Mouse (Mus musculus) spleen, postnatal 4 days (tissue): Measurements from ENCODE around the gene Rp9.

Source experiments
- DNase-seq, 2 experiments: peaks; one replicate each; pipeline ENCODE4 v3.0.0; 2022; ENCODE audit warnings: low spot score in 2 of 2

Gene Rp9

DNA sequence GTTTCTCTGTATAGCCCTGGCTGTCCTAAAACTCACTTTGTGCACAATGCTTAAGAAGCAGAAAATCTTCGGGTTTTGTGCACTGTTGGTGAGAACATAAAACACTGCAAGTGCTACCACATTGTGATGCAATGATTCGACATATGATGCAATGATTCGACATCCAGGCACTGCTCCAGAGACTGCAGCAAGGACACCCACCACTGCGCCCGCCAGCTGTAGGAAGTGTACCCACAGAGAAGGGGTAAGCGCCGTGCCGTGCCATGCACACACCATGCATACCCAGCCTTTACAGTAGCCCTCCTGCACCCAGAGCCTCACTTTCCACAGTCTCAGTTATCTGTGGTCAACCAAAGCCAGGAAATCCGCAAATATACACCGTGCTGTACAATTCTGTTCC lies 102.9 kb downstream of the Rp9 start:
- no peak for DNase-seq

DNA sequence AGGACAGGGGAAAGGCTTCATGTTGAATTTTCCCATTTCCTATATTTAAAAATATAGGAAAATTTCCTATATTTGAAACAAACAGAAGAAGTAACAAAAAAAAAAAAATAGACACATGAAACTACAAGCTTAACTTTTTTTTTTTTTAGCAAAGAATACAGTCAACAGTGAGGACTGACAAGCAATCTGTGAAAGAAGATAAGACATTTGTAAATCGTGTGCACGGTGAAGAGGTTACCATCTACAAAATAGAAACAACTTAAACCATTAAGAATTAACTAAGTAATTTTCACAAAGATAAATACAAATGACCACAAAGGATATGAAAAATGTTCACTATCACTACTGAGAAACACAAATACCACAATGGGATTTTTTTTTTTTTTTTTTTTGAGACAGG lies 103.3 kb downstream of the Rp9 start:
- no peak for DNase-seq
